Mouse (Mus musculus) hindbrain, embryonic 16.5 days (tissue): ENCODE data around the gene Pfn4. TPM values are rescaled to one million over a fixed set of nuclear protein-coding genes. Genes with fewer than 3 reads are reported as not detected.

Experiments
- ATAC-seq: fragments of 200-750 bp; cut with Nextera tagmentation; 2 replicates; pipeline ENCODE4 v1.8.0; 2017; ENCODE audit warnings: moderate TSS enrichment, moderate library complexity
- H3K27ac ChIP-seq: fragments of 300-500 bp; sonication (generic); 2 replicates; pipeline ENCODE4 v1.5.1; 2014; ENCODE audit warnings: low read depth, mild to moderate bottlenecking, control low read depth, low read length, moderate library complexity
- H3K27me3 ChIP-seq: fragments of 300-500 bp; sonication (generic); replicated peaks from 2 replicates; pipeline ENCODE4 v1.6.1; 2014; ENCODE audit warnings: low read length; ENCODE audit not compliant: control insufficient read depth, insufficient read depth
- H3K36me3 ChIP-seq: fragments of 300-500 bp; sonication (generic); 2 replicates; pipeline ENCODE4 v1.6.1; 2014; ENCODE audit warnings: mild to moderate bottlenecking, low read length, moderate library complexity, mixed read lengths; ENCODE audit not compliant: control insufficient read depth, insufficient read depth
- H3K4me1 ChIP-seq: fragments of 300-500 bp; sonication (generic); 2 replicates; pipeline ENCODE4 v1.6.1; 2014; ENCODE audit warnings: low read depth, low read length; ENCODE audit not compliant: control insufficient read depth, insufficient read depth
- H3K4me2 ChIP-seq: fragments of 300-500 bp; sonication (generic); 2 replicates; pipeline ENCODE4 v1.6.1; 2014; ENCODE audit warnings: mild to moderate bottlenecking, low read length, control low read depth, moderate library complexity
- H3K4me3 ChIP-seq: fragments of 300-500 bp; sonication (generic); 2 replicates; pipeline ENCODE4 v1.5.1; 2014; ENCODE audit warnings: mild to moderate bottlenecking, low read length, control low read depth, moderate library complexity
- H3K9ac ChIP-seq: fragments of 300-500 bp; sonication (generic); 2 replicates; pipeline ENCODE4 v1.6.1; 2014; ENCODE audit warnings: low read depth, mild to moderate bottlenecking, control low read depth, low read length, moderate library complexity
- H3K9me3 ChIP-seq: fragments of 300-500 bp; sonication (generic); 2 replicates; pipeline ENCODE4 v1.6.1; 2014; ENCODE audit warnings: mild to moderate bottlenecking, low read length, moderate library complexity; ENCODE audit not compliant: control insufficient read depth
- WGBS: fragments of 180-500 bp; shearing (Covaris S2); extraction: QIAGEN DNeasy Blood & Tissue Kit; methylation state at CpG from one replicate; pipeline ENCODE4 v1.1.7; 2014; 5-methylcytosine and 5-hydroxymethylcytosine counted together
- polyA plus RNA-seq: library from polyadenylated mRNA; unstranded; fragments of >200 nt; fragmentation: Nextera tagmentation; extraction: Ambion mirVana; gene quantifications from 2 replicates; pipeline ENCODE4 v1.2.1, GENCODE M21; 2015

Pfn4 gene
- polyA plus RNA-seq, 1 experiment from 2014 or later, result 15.5 TPM

GRCm38 (mm10) chr12:4816680-4817360, 48.0 kb downstream of the Pfn4 start:
- WGBS, result 9% methylated on average over 24 of the region's 24 CpGs
- ATAC-seq, result peak; percentile 88

GRCm38 (mm10) chr12:4817361-4818101, 48.7 kb downstream of the Pfn4 start, which contains the start of gene Sf3b6:
Gene Sf3b6 (plus strand): TSS chr12:4817544.
- Histone ChIP-seq H3K4me3 (peak within 1 kb of the TSS; percentile 65), H3K27me3 (no peaks in the 10 kb centered on the region), H3K9me3 (no peaks in the 10 kb centered on the region), H3K4me1 (peaks cover 14% of the 10 kb centered on the region), H3K4me2 (peak within 1 kb of the TSS; percentile 73), H3K27ac (peak within 1 kb of the TSS; percentile 86), H3K9ac (peak within 1 kb of the TSS; percentile 74), H3K36me3 (peaks cover 16% of the 10 kb centered on the region)
- peak; percentile 99 for ATAC-seq
- under 1% methylated on average over 49 of the region's 49 CpGs for WGBS

More at GRCm38 (mm10) chr12:4816680-4817360, 48.0 kb downstream of the Pfn4 start:
- Histone ChIP-seq H3K4me2 (peak overlapping the region; percentile 73), H3K27me3 (no peaks in the 10 kb centered on the region), H3K9me3 (no peaks in the 10 kb centered on the region), H3K27ac (peak overlapping the region; percentile 86), H3K4me1 (peaks cover 14% of the 10 kb centered on the region), H3K9ac (peak overlapping the region; percentile 74), H3K4me3 (peak overlapping the region; percentile 65), H3K36me3 (peaks cover 10% of the 10 kb centered on the region; the same call in 1 of the 2 replicates)

DNA sequence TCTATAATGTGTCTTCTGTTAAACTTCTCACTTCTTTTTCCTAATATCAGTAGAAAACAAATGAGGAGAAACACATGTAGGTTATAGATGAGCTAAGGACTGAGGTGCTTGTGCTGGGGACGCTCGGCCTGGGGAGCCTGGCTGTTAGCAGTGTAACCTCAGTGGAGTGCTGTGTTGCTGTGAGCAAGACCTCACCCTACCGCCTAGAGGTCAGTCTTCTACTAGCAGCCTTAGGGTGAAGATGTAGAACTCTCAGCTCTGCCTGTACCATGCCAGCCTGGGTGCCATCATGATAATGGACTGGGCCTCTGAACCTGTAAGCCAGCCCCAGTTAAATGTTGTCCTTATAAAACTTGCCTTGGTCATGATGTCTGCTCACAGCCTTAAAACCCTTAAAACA, 58.4 kb downstream of the Pfn4 start:
- no peak for ATAC-seq
- Histone ChIP-seq H3K27ac (no peak overlapping the region), H3K4me3 (no peak overlapping the region), H3K9me3 (no peaks in the 10 kb centered on the region), H3K9ac (no peak overlapping the region), H3K4me2 (no peak overlapping the region), H3K4me1 (no peaks in the 10 kb centered on the region), H3K36me3 (peaks cover 33% of the 10 kb centered on the region), H3K27me3 (no peaks in the 10 kb centered on the region)
- 81% methylated on average over 3 of the region's 3 CpGs for WGBS

Other genes with a start within 250 kb of the Pfn4 start
- 22.0 and 24.4 TPM in 2 replicates for gene Itsn2, start 176.4 kb upstream of the Pfn4 start, polyA plus RNA-seq
- gene Gm3625, start 176.1 kb upstream of the Pfn4 start, polyA plus RNA-seq, result not detected in 2 replicates
- 0.77 and 1.1 TPM in 2 replicates for gene Fam228a, start 30.6 kb upstream of the Pfn4 start, polyA plus RNA-seq
- 6.6 and 7.0 TPM in 2 replicates for gene Fam228b, start 245 bp downstream of the Pfn4 start, polyA plus RNA-seq
- gene Sf3b6, start 48.5 kb downstream of the Pfn4 start, polyA plus RNA-seq, result 163 and 189 TPM in 2 replicates
- 64.0 and 80.0 TPM in 2 replicates for gene Fkbp1b, start 72.6 kb downstream of the Pfn4 start, polyA plus RNA-seq
- gene Wdcp, start 74.3 kb downstream of the Pfn4 start, polyA plus RNA-seq, result 12.4 and 14.6 TPM in 2 replicates
- gene Mfsd2b, start 105.3 kb downstream of the Pfn4 start, polyA plus RNA-seq, result 2.5 and 2.6 TPM in 2 replicates
- 43.1 and 47.5 TPM in 2 replicates for gene Ubxn2a, start 138.7 kb downstream of the Pfn4 start, polyA plus RNA-seq
- gene Atad2b, start 148.3 kb downstream of the Pfn4 start, polyA plus RNA-seq, result 5.9 and 6.7 TPM in 2 replicates